Mouse (Mus musculus): ENCODE data around the gene Hba-a2.

The Hba-a2 gene

GRCm38 (mm10) chr11:32320507-32321195 lies 24.4 kb downstream of the Hba-a2 start:
- DNase-seq (ENCODE audit: low spot score in 2 of 2): no peak

- DNase-seq (ENCODE audit: low spot score in 2 of 2): peak in 1 of 2 experiments; percentile 45
These were observed 24.9 kb downstream of the Hba-a2 start for GRCm38 (mm10) chr11:32321196-32321565.

- peak; percentile 71 to 80 for DNase-seq (ENCODE audit: low spot score in 2 of 2)
These were observed 28.3 kb downstream of the Hba-a2 start for GRCm38 (mm10) chr11:32324609-32325008.

- no peak for DNase-seq (ENCODE audit: low spot score in 2 of 2)
These were observed 34.8 kb downstream of the Hba-a2 start for GRCm38 (mm10) chr11:32331075-32331474.

GRCm38 (mm10) chr11:32331861-32332260 lies 35.6 kb downstream of the Hba-a2 start:
- DNase-seq (ENCODE audit: low spot score in 2 of 2): no peak

- no peak for DNase-seq (ENCODE audit: low spot score in 2 of 2)
These were observed 36.9 kb downstream of the Hba-a2 start for GRCm38 (mm10) chr11:32333235-32333634.

- no peak for DNase-seq (ENCODE audit: low spot score in 2 of 2)
These were observed 40.2 kb downstream of the Hba-a2 start for GRCm38 (mm10) chr11:32336435-32336907.

- DNase-seq (ENCODE audit: low spot score in 2 of 2): no peak
These were observed 42.8 kb downstream of the Hba-a2 start for GRCm38 (mm10) chr11:32339131-32339531.

GRCm38 (mm10) chr11:32340476-32341473 lies 44.5 kb downstream of the Hba-a2 start:
- no peak for DNase-seq (ENCODE audit: low spot score in 2 of 2)

- no peak for DNase-seq (ENCODE audit: low spot score in 2 of 2)
These were observed 46.5 kb downstream of the Hba-a2 start for GRCm38 (mm10) chr11:32342770-32343191.

- DNase-seq (ENCODE audit: low spot score in 2 of 2): no peak
These were observed 47.1 kb downstream of the Hba-a2 start for GRCm38 (mm10) chr11:32343350-32343749.

- DNase-seq (ENCODE audit: low spot score in 2 of 2): no peak
These were observed 49.4 kb downstream of the Hba-a2 start for GRCm38 (mm10) chr11:32345504-32346297.

All from frontal cortex, postnatal 10 days (tissue).